Mouse (Mus musculus) olfactory bulb, adult 2 months (tissue): ENCODE results near the gene Sync.

Source experiments
- CTCF ChIP-seq: fragments of 200-500 bp; IDR thresholded peaks from 2 replicates; pipeline ENCODE4 v1.5.1; 2012; ENCODE audit warnings: low read depth, mild to moderate bottlenecking, low read length, moderate library complexity; ENCODE audit not compliant: insufficient read depth
- POLR2A ChIP-seq: fragments of 200-500 bp; IDR thresholded peaks from 2 replicates; pipeline ENCODE4 v1.6.1; 2012; ENCODE audit warnings: mild to moderate bottlenecking, low read depth, low read length, moderate library complexity; ENCODE audit not compliant: insufficient read depth

DNA sequence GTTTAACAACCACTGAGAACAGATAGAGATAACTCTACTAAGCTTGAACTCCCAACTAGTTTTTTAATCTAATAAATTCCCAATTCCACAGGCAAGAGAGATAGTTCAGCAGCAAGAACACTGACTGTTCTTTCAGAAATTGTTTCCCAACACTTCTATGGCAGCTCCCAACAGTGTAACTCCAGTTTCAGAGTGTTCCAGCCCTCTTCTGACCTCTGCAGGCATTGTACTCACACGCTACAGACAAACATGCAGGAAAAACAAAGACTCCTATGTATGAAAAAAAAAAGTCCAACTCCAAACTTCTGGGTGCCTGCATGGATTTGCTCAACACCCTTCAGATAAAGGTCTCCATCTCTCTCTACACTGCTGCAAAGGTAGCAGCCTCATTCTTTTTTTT is 45.4 kb downstream of the Sync start:
- TF ChIP-seq POLR2A (no peak), CTCF (no peak)
